Mouse (Mus musculus) intestine, embryonic 16.5 days (tissue): Measurements from ENCODE around the gene Gm28778. TPM values are rescaled to one million over a fixed set of nuclear protein-coding genes. Genes with fewer than 3 reads are reported as not detected.
"Not testable (repeated sequence)": the region's sequence is repeated elsewhere in the genome, so short reads cannot be mapped to it uniquely, and the experiment has no call there.

Experiments used
- ATAC-seq: fragments of 200-750 bp; cut with Nextera tagmentation; 2 replicates; pipeline ENCODE4 v1.8.0; 2017; ENCODE audit warnings: moderate TSS enrichment, moderate library complexity
- H3K27ac ChIP-seq: fragments of 300-500 bp; sonication (generic); 2 replicates; pipeline ENCODE4 v1.5.1; 2014; ENCODE audit warnings: mild to moderate bottlenecking, low read length
- H3K27me3 ChIP-seq: fragments of 300-500 bp; sonication (generic); replicated peaks from 2 replicates; pipeline ENCODE4 v1.6.1; 2014; ENCODE audit warnings: low read length, control low read depth, mixed read lengths; ENCODE audit not compliant: control insufficient read depth, insufficient read depth
- H3K36me3 ChIP-seq: fragments of 300-500 bp; sonication (generic); 2 replicates; pipeline ENCODE4 v1.6.1; 2014; ENCODE audit warnings: low read length, control low read depth; ENCODE audit not compliant: control insufficient read depth, insufficient read depth
- H3K4me1 ChIP-seq: fragments of 300-500 bp; sonication (generic); 2 replicates; pipeline ENCODE4 v1.6.1; 2014; ENCODE audit warnings: low read length, control low read depth, mixed read lengths; ENCODE audit not compliant: control insufficient read depth, insufficient read depth
- H3K4me2 ChIP-seq: fragments of 300-500 bp; sonication (generic); 2 replicates; pipeline ENCODE4 v1.6.1; 2014; ENCODE audit warnings: low read depth, low read length, control low read depth
- H3K4me3 ChIP-seq: fragments of 300-500 bp; sonication (generic); 2 replicates; pipeline ENCODE4 v1.5.1; 2014; ENCODE audit warnings: mild to moderate bottlenecking, low read length
- H3K9ac ChIP-seq: fragments of 300-500 bp; sonication (generic); 2 replicates; pipeline ENCODE4 v1.6.1; 2014; ENCODE audit warnings: low read depth, low read length
- H3K9me3 ChIP-seq: fragments of 300-500 bp; sonication (generic); 2 replicates; pipeline ENCODE4 v1.6.1; 2016; ENCODE audit warnings: low read length, control low read depth; ENCODE audit not compliant: control insufficient read depth
- WGBS: fragments of 180-500 bp; shearing (Covaris S2); extraction: QIAGEN DNeasy Blood & Tissue Kit; methylation state at CpG from one replicate; pipeline ENCODE4 v1.1.7; 2014; 5-methylcytosine and 5-hydroxymethylcytosine counted together
- polyA plus RNA-seq: library from polyadenylated mRNA; unstranded; fragments of >200 nt; fragmentation: Nextera tagmentation; extraction: Ambion mirVana; gene quantifications from 2 replicates; pipeline ENCODE4 v1.2.1, GENCODE M21; 2015

The Gm28778 gene
- not detected in 2 replicates for polyA plus RNA-seq

GRCm38 (mm10) chr1:53296581-53297383 lies at the start of gene Gm28778, which contains the start of the genes Pms1 and Ormdl1:
Gene Gm28778, plus strand, starts transcription at chr1:53297111.
Gene Pms1, minus strand, starts transcription at chr1:53297018.
Gene Ormdl1, plus strand, starts transcription at chr1:53297095.
- under 1% methylated on average over 66 of the region's 66 CpGs for WGBS
- peak; percentile 100 for ATAC-seq
- no peaks in the 10 kb centered on the region for H3K36me3 ChIP-seq

DNA sequence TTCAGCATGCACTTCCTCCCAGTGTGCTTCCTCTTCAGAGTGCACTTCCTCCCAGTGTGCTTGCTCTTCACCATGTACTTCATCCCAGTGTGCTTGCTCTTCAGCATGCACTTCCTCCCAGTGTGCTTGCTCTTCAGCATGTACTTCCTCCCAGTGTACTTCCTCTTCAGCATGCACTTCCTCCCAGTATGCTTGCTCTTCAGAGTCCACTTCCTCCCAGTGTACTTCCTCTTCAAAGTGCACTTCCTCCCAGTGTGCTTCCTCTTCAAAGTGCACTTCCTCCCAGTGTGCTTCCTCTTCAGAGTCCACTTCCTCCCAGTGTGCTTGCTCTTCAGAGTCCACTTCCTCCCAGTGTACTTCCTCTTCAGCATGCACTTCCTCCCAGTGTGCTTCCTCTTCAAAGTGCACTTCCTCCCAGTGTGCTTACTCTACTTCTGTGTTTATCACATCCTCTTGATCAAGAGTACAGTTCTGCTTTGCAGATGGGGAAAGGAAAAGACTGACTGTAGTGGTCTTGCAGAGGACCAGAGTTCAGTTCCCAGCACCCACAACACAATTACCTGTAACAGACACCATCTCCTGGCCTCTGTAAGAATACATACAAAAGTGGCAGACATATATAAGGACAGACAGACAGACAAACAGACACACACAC lies 31.8 kb upstream of the Gm28778 start:
- not testable (repeated sequence) for H3K36me3 ChIP-seq, ATAC-seq, H3K9me3 ChIP-seq, H3K4me2 ChIP-seq, H3K27ac ChIP-seq, H3K27me3 ChIP-seq, H3K4me1 ChIP-seq, H3K9ac ChIP-seq, H3K4me3 ChIP-seq

More at GRCm38 (mm10) chr1:53296581-53297383, at the start of gene Gm28778, which contains the start of the genes Pms1 and Ormdl1:
- Histone ChIP-seq H3K4me3 (peak within 1 kb of the TSS; percentile 90), H3K4me2 (peak within 1 kb of the TSS; percentile 71), H3K27me3 (no peaks in the 10 kb centered on the region), H3K9ac (peak within 1 kb of the TSS; percentile 93), H3K9me3 (no peaks in the 10 kb centered on the region), H3K4me1 (peaks cover 3% of the 10 kb centered on the region; the same call in 1 of the 2 replicates), H3K27ac (peak within 1 kb of the TSS; percentile 93)

DNA sequence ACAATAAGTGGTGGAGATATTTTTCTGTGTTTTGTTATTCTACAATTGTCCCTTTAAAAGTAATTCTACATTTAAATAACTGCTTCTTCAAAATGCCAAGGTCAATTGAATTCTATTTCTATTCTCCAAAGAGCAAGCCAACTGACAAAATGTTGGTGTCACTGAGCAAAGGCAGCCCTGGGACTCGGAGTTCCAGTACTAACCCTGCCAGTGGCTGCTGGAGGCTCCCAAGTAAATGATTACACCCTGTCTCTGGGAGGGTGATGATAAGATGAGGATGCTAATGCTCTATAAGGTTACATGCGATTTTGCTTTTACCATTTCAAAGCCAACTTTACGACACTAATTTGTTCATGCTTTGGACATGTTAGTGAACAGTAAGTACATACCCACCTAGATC lies 27.0 kb upstream of the Gm28778 start:
- Histone ChIP-seq H3K4me1 (no peaks in the 10 kb centered on the region), H3K9ac (no peak overlapping the region), H3K36me3 (no peaks in the 10 kb centered on the region), H3K4me3 (no peak overlapping the region), H3K27ac (no peak overlapping the region), H3K9me3 (no peaks in the 10 kb centered on the region), H3K27me3 (no peaks in the 10 kb centered on the region), H3K4me2 (no peak overlapping the region)
- WGBS = 80% methylated on average over 3 of the region's 3 CpGs
- no peak for ATAC-seq

- H3K27ac ChIP-seq = no peak overlapping the region
- no peaks in the 10 kb centered on the region for H3K27me3 ChIP-seq
- H3K36me3 ChIP-seq = no peaks in the 10 kb centered on the region
- H3K4me3 ChIP-seq = no peak overlapping the region
- no peaks in the 10 kb centered on the region for H3K4me1 ChIP-seq
- no peak for ATAC-seq
- H3K9ac ChIP-seq = no peak overlapping the region
- no peaks in the 10 kb centered on the region for H3K9me3 ChIP-seq
- H3K4me2 ChIP-seq = no peak overlapping the region
Observed at GRCm38 (mm10) chr1:53272646-53273045, 24.3 kb upstream of the Gm28778 start.

DNA sequence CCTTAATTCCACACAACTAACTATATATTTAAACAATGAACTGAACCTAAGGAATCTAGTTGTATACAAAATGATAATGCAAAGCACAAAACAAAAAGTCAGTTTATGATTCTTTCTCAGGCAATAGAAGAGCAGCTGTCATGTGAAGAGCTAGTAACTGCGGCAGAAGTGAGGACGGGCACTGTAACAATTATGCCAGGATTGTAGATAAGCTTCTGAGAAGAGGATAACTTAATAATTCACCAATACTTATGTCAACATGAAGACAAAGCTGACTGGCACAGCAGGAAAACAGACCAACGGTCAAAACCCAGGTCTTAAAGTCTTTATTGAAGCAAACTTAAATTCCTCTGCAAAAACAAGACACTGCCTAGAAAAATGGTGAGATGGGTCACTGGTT lies 5.7 kb upstream of the Gm28778 start:
- Histone ChIP-seq H3K9ac (no peak overlapping the region), H3K27me3 (no peaks in the 10 kb centered on the region), H3K4me1 (no peaks in the 10 kb centered on the region), H3K9me3 (no peaks in the 10 kb centered on the region), H3K4me2 (no peak overlapping the region), H3K36me3 (0 out of 2 replicates have a peak, but pooled peaks cover 3% of the 10 kb centered on the region), H3K27ac (no peak overlapping the region), H3K4me3 (no peak overlapping the region)
- ATAC-seq = 0 out of 2 replicates have a peak, but pooled peaks have one; percentile 56
- 63% methylated on average over 3 of the region's 3 CpGs for WGBS

- Histone ChIP-seq H3K27ac (no peak overlapping the region), H3K4me2 (no peak overlapping the region), H3K4me1 (peaks cover 3% of the 10 kb centered on the region; the same call in 1 of the 2 replicates), H3K9ac (no peak overlapping the region), H3K27me3 (no peaks in the 10 kb centered on the region), H3K9me3 (no peaks in the 10 kb centered on the region), H3K36me3 (no peaks in the 10 kb centered on the region), H3K4me3 (no peak overlapping the region)
- ATAC-seq = no peak
- 83% methylated on average over 4 of the region's 4 CpGs for WGBS
Observed at GRCm38 (mm10) chr1:53300506-53300905, 3.6 kb downstream of the Gm28778 start.

- ATAC-seq = peak; percentile 99
- no peaks in the 10 kb centered on the region for H3K27me3 ChIP-seq
- H3K27ac ChIP-seq = peak within 1 kb of the TSS; percentile 76
- H3K9ac ChIP-seq = peak within 1 kb of the TSS; percentile 75
- H3K4me2 ChIP-seq = peak within 1 kb of the TSS; percentile 71
- no peaks in the 10 kb centered on the region for H3K9me3 ChIP-seq
- H3K4me1 ChIP-seq = no peaks in the 10 kb centered on the region
- peaks cover 6% of the 10 kb centered on the region; the same call in 1 of the 2 replicates for H3K36me3 ChIP-seq
- peak within 1 kb of the TSS; percentile 57 for H3K4me3 ChIP-seq
- 2% methylated on average over 27 of the region's 27 CpGs for WGBS
Observed at GRCm38 (mm10) chr1:53312989-53313967, 16.4 kb downstream of the Gm28778 start, which contains the start of gene Osgepl1. Gene Osgepl1, plus strand, starts transcription at chr1:53313624.

DNA sequence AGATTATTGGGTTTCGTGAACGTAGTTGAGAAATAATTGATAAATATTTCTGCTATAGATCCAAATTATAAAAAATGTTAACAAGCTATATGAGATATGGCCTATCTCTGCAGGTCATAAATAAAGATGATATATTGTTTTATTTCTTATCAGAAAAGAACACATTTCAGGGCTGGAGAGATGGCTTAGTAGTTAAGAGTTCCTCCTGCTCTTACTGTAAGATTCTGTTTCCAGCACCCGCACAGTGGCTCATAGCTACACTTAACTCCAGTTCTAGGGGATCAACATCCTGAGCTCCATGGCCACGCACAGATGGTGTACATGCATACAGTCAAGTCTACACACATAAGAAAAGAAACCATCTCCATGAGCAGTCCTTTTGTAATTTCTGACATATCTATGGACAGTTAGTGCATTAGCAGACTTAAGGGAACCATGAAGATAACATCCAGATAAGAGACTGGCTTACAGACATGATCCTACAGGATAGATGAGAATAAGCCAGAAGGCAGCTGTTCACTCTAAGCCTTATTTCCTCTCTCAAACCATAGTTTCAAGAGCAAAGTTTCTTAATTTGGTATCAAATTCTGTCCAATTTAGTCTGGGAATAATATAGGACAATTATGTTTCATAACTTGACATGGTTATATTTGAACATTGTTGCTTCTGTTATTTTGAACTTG lies 24.9 kb downstream of the Gm28778 start:
- WGBS = 92% methylated on average over 4 of the region's 4 CpGs
- Histone ChIP-seq H3K4me3 (no peak overlapping the region), H3K4me1 (no peaks in the 10 kb centered on the region), H3K4me2 (no peak overlapping the region), H3K27me3 (no peaks in the 10 kb centered on the region), H3K36me3 (peaks cover 6% of the 10 kb centered on the region; the same call in 1 of the 2 replicates), H3K27ac (no peak overlapping the region), H3K9ac (no peak overlapping the region), H3K9me3 (no peaks in the 10 kb centered on the region)
- no peak for ATAC-seq
